Mouse (Mus musculus) neural tube, embryonic 14.5 days (tissue): ENCODE measurements around the gene Rbbp4. TPM values are rescaled to one million over a fixed set of nuclear protein-coding genes. Genes with fewer than 3 reads are reported as not detected.
A peak's percentile ranks its signal among the peaks of the same experiment; 100 is the strongest.
"Not testable (repeated sequence)": the region's sequence is repeated elsewhere in the genome, so short reads cannot be mapped to it uniquely, and the experiment has no call there.

Experiments
- ATAC-seq: fragments of 200-750 bp; cut with Nextera tagmentation; 2 replicates; pipeline ENCODE4 v1.8.0; 2017; ENCODE audit warnings: low read depth, mild to moderate bottlenecking, moderate TSS enrichment, moderate library complexity
- H3K27ac ChIP-seq: fragments of 300-500 bp; sonication (generic); 2 replicates; pipeline ENCODE4 v1.5.1; 2014; ENCODE audit warnings: low read depth, mild to moderate bottlenecking, control low read depth, low read length, moderate library complexity, mixed read lengths
- H3K27me3 ChIP-seq: fragments of 300-500 bp; sonication (generic); 2 replicates; pipeline ENCODE4 v1.6.1; 2014; ENCODE audit warnings: low read length; ENCODE audit not compliant: control insufficient read depth, insufficient read depth
- H3K36me3 ChIP-seq: fragments of 300-500 bp; sonication (generic); 2 replicates; pipeline ENCODE4 v1.6.1; 2014; ENCODE audit warnings: low read length, mixed read lengths; ENCODE audit not compliant: control insufficient read depth, insufficient read depth
- H3K4me1 ChIP-seq: fragments of 300-500 bp; sonication (generic); 2 replicates; pipeline ENCODE4 v1.6.1; 2014; ENCODE audit warnings: low read length; ENCODE audit not compliant: control insufficient read depth, insufficient read depth
- H3K4me2 ChIP-seq: fragments of 300-500 bp; sonication (generic); 2 replicates; pipeline ENCODE4 v1.6.1; 2014; ENCODE audit warnings: mild to moderate bottlenecking, low read depth, low read length, control low read depth
- H3K4me3 ChIP-seq: fragments of 300-500 bp; sonication (generic); 2 replicates; pipeline ENCODE4 v1.5.1; 2014; ENCODE audit warnings: low read depth, low read length, control low read depth, mixed read lengths
- H3K9ac ChIP-seq: fragments of 300-500 bp; sonication (generic); replicated peaks from 2 replicates; pipeline ENCODE4 v1.6.1; 2014; ENCODE audit warnings: low read depth, mild to moderate bottlenecking, control low read depth, low read length, mixed read lengths
- H3K9me3 ChIP-seq: fragments of 300-500 bp; sonication (generic); 2 replicates; pipeline ENCODE4 v1.6.1; 2016; ENCODE audit warnings: low read length; ENCODE audit not compliant: control insufficient read depth
- WGBS: fragments of 180-500 bp; shearing (Covaris S2); extraction: QIAGEN DNeasy Blood & Tissue Kit; methylation state at CpG from one replicate; pipeline ENCODE4 v1.1.7; 2014; 5-methylcytosine and 5-hydroxymethylcytosine counted together
- polyA plus RNA-seq: library from polyadenylated mRNA; unstranded; fragments of >200 nt; fragmentation: Nextera tagmentation; extraction: Ambion mirVana; gene quantifications from 2 replicates; pipeline ENCODE4 v1.2.1, GENCODE M21; 2014

Gene Rbbp4
- polyA plus RNA-seq, 1 experiment from 2014 or later, result 231 TPM

- WGBS, result 84% methylated on average over 5 of the region's 5 CpGs
- H3K4me2 ChIP-seq, result no peak overlapping the region
- no peak overlapping the region for H3K9ac ChIP-seq
- no peaks in the 10 kb centered on the region for H3K9me3 ChIP-seq
- no peaks in the 10 kb centered on the region for H3K27me3 ChIP-seq
- H3K27ac ChIP-seq, result no peak overlapping the region
- no peak for ATAC-seq
- H3K36me3 ChIP-seq, result peaks cover 6% of the 10 kb centered on the region; the same call in 1 of the 2 replicates
- H3K4me1 ChIP-seq, result no peaks in the 10 kb centered on the region
- H3K4me3 ChIP-seq, result no peak overlapping the region
Measured at GRCm38 (mm10) chr4:129362771-129363170, 27.6 kb upstream of the Rbbp4 start.

GRCm38 (mm10) chr4:129362238-129362637, 27.1 kb upstream of the Rbbp4 start:
- not testable (repeated sequence) for H3K27ac ChIP-seq, H3K4me3 ChIP-seq, H3K4me2 ChIP-seq, H3K9me3 ChIP-seq, H3K27me3 ChIP-seq, H3K4me1 ChIP-seq, H3K9ac ChIP-seq, H3K36me3 ChIP-seq, ATAC-seq
- 89% methylated on average over 3 of the region's 3 CpGs for WGBS

- WGBS, result 90% methylated on average over 15 of the region's 15 CpGs
- no peak overlapping the region for H3K4me3 ChIP-seq
- H3K4me1 ChIP-seq, result no peaks in the 10 kb centered on the region
- H3K9me3 ChIP-seq, result no peaks in the 10 kb centered on the region
- no peak overlapping the region for H3K4me2 ChIP-seq
- no peak overlapping the region for H3K27ac ChIP-seq
- H3K36me3 ChIP-seq, result peaks cover 15% of the 10 kb centered on the region
- ATAC-seq, result no peak
- H3K9ac ChIP-seq, result no peak overlapping the region
- no peaks in the 10 kb centered on the region for H3K27me3 ChIP-seq
Measured at GRCm38 (mm10) chr4:129357613-129358163, 22.5 kb upstream of the Rbbp4 start.

GRCm38 (mm10) chr4:129354236-129354635, 19.1 kb upstream of the Rbbp4 start:
- no peak overlapping the region for H3K9ac ChIP-seq
- H3K27me3 ChIP-seq, result no peaks in the 10 kb centered on the region
- peaks cover 10% of the 10 kb centered on the region for H3K36me3 ChIP-seq
- no peaks in the 10 kb centered on the region for H3K9me3 ChIP-seq
- ATAC-seq, result no peak
- no peak overlapping the region for H3K4me2 ChIP-seq
- no peaks in the 10 kb centered on the region for H3K4me1 ChIP-seq
- H3K27ac ChIP-seq, result no peak overlapping the region
- no peak overlapping the region for H3K4me3 ChIP-seq
- WGBS, result 85% methylated on average over 15 of the region's 15 CpGs

GRCm38 (mm10) chr4:129353176-129353575, 18.0 kb upstream of the Rbbp4 start:
- Histone ChIP-seq H3K9ac (no peak overlapping the region), H3K27me3 (no peaks in the 10 kb centered on the region), H3K9me3 (no peaks in the 10 kb centered on the region), H3K36me3 (peaks cover 10% of the 10 kb centered on the region), H3K27ac (no peak overlapping the region), H3K4me3 (no peak overlapping the region), H3K4me2 (no peak overlapping the region), H3K4me1 (no peaks in the 10 kb centered on the region)
- WGBS, result 92% methylated on average over 12 of the region's 12 CpGs
- no peak for ATAC-seq

- Histone ChIP-seq H3K36me3 (peaks cover 9% of the 10 kb centered on the region), H3K4me3 (no peak overlapping the region), H3K9ac (no peak overlapping the region), H3K27ac (no peak overlapping the region), H3K27me3 (no peaks in the 10 kb centered on the region), H3K4me2 (no peak overlapping the region), H3K9me3 (no peaks in the 10 kb centered on the region), H3K4me1 (no peaks in the 10 kb centered on the region)
- no peak for ATAC-seq
- WGBS, result 74% methylated on average over 6 of the region's 6 CpGs
Measured at GRCm38 (mm10) chr4:129351111-129351510, 15.9 kb upstream of the Rbbp4 start.

GRCm38 (mm10) chr4:129350644-129351043, 15.5 kb upstream of the Rbbp4 start:
- Histone ChIP-seq H3K36me3 (peaks cover 6% of the 10 kb centered on the region; the same call in 1 of the 2 replicates), H3K4me2 (no peak overlapping the region), H3K4me3 (no peak overlapping the region), H3K9ac (no peak overlapping the region), H3K9me3 (no peaks in the 10 kb centered on the region), H3K27me3 (no peaks in the 10 kb centered on the region), H3K4me1 (no peaks in the 10 kb centered on the region), H3K27ac (no peak overlapping the region)
- WGBS, result 13% methylated on average over 1 of the region's 1 CpGs
- ATAC-seq, result peak; percentile 68; the same call in 1 of the 2 replicates

- H3K9ac ChIP-seq, result no peak overlapping the region
- ATAC-seq, result no peak
- peaks cover 9% of the 10 kb centered on the region; the same call in 1 of the 2 replicates for H3K36me3 ChIP-seq
- no peak overlapping the region for H3K27ac ChIP-seq
- no peaks in the 10 kb centered on the region for H3K4me1 ChIP-seq
- H3K4me2 ChIP-seq, result no peak overlapping the region
- H3K4me3 ChIP-seq, result no peak overlapping the region
- H3K9me3 ChIP-seq, result no peaks in the 10 kb centered on the region
- no peaks in the 10 kb centered on the region for H3K27me3 ChIP-seq
- 90% methylated on average over 15 of the region's 15 CpGs for whole genome bisulfite sequencing
Measured at GRCm38 (mm10) chr4:129346481-129347154, 11.4 kb upstream of the Rbbp4 start.

GRCm38 (mm10) chr4:129342705-129343104, 7.5 kb upstream of the Rbbp4 start:
- Histone ChIP-seq H3K4me1 (no peaks in the 10 kb centered on the region), H3K4me2 (no peak overlapping the region)
- no peak for ATAC-seq

More at GRCm38 (mm10) chr4:129342705-129343104, 7.5 kb upstream of the Rbbp4 start:
- no peaks in the 10 kb centered on the region for H3K9me3 ChIP-seq
- peaks cover 9% of the 10 kb centered on the region; the same call in 1 of the 2 replicates for H3K36me3 ChIP-seq
- no peaks in the 10 kb centered on the region for H3K27me3 ChIP-seq
- no peak overlapping the region for H3K4me3 ChIP-seq
- no peak overlapping the region for H3K27ac ChIP-seq
- 87% methylated on average over 2 of the region's 2 CpGs for WGBS
- H3K9ac ChIP-seq, result no peak overlapping the region
